Mouse (Mus musculus) liver, adult 2 months (tissue): Measurements from ENCODE around the gene Shq1. TPM values are rescaled to one million over a fixed set of nuclear protein-coding genes. Genes with fewer than 3 reads are reported as not detected.

ENCODE experiments used
- DNase-seq: peaks from one replicate; pipeline ENCODE4 v3.0.0-alpha.2; 2011; ENCODE audit warnings: low read depth, low spot score; ENCODE audit errors: extremely low read depth
- H3K27ac ChIP-seq: fragments of 200-500 bp; replicated peaks from 2 replicates; pipeline ENCODE4 v1.5.1; 2012; ENCODE audit warnings: low read depth, mild to moderate bottlenecking, control low read depth, inconsistent platforms, low read length; ENCODE audit not compliant: insufficient read depth
- H3K27me3 ChIP-seq: fragments of 200-500 bp; 2 replicates; pipeline ENCODE4 v1.6.1; 2012; ENCODE audit warnings: mild to moderate bottlenecking, moderate library complexity, low read length, inconsistent platforms; ENCODE audit not compliant: control insufficient read depth, insufficient read depth
- H3K36me3 ChIP-seq: fragments of 200-500 bp; 2 replicates; pipeline ENCODE4 v1.6.1; 2012; ENCODE audit warnings: low read length, inconsistent platforms; ENCODE audit not compliant: control insufficient read depth, insufficient read depth
- H3K4me1 ChIP-seq: fragments of 200-500 bp; 2 replicates; pipeline ENCODE4 v1.6.1; 2011; ENCODE audit warnings: low read length; ENCODE audit not compliant: control insufficient read depth, insufficient read depth
- H3K4me3 ChIP-seq: fragments of 200-500 bp; 2 replicates; pipeline ENCODE4 v1.5.1; 2011; ENCODE audit warnings: low read depth, mild to moderate bottlenecking, control low read depth, low read length, moderate library complexity; ENCODE audit not compliant: insufficient read depth
- H3K79me2 ChIP-seq: fragments of 200-500 bp; 2 replicates; pipeline ENCODE4 v1.6.1; 2012; ENCODE audit warnings: inconsistent platforms, mild to moderate bottlenecking, low read length, moderate library complexity; ENCODE audit not compliant: control insufficient read depth, insufficient read depth
- H3K9ac ChIP-seq: fragments of 200-500 bp; 2 replicates; pipeline ENCODE4 v1.6.1; 2012; ENCODE audit warnings: low read depth, mild to moderate bottlenecking, control low read depth, inconsistent platforms, low read length
- CTCF ChIP-seq: fragments of 200-500 bp; IDR thresholded peaks from 2 replicates; pipeline ENCODE4 v1.5.1; 2011; ENCODE audit warnings: low read depth, low read length, control low read depth
- POLR2A ChIP-seq: fragments of 200-500 bp; IDR thresholded peaks from 2 replicates; pipeline ENCODE4 v1.6.1; 2011; ENCODE audit warnings: low read length, control low read depth; ENCODE audit not compliant: insufficient read depth; ENCODE audit errors: extremely low read depth
- WGBS: fragments of 180-500 bp; shearing (Covaris S2); methylation state at CpG from one replicate; pipeline ENCODE4 v1.1.7; 2018; 5-methylcytosine and 5-hydroxymethylcytosine counted together
- polyA plus RNA-seq: library from polyadenylated mRNA; depleted of rRNA; stranded (reverse); fragments of >200 nt; gene quantifications from 2 replicates; pipeline ENCODE4 v1.2.3, GENCODE M21; 2012
- total RNA-seq: library from RNA; depleted of rRNA; stranded (reverse); fragments of >200 nt; gene quantifications from 2 replicates; pipeline ENCODE4 v1.2.3, GENCODE M21; 2014

Shq1 gene
- total and polyA plus RNA-seq, 2 experiments = 3.2 to 4.3 TPM

DNA sequence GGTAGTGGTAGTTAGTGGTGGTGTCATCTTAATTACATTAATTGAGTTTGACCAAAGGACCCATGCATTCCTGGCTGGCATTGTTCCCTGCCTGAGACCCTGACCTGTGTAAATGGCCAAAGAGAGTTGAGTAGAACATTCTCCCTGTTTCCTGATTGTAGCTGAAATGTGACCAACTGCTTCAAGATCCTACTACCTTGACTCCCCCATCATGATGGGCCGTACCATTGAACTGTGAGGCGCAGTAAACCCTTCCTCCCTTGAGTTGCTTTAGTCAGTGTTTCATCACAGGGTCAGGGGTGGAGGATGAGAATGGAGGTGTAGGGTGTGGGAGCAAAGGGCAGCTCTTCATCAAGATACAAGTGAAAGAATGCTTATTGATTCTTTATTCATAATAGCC is 7.7 kb upstream of the Shq1 start:
- no peaks in the 10 kb centered on the region for H3K79me2 ChIP-seq
- no peaks in the 10 kb centered on the region for H3K36me3 ChIP-seq
- H3K9ac ChIP-seq = no peak overlapping the region
- DNase-seq = no peak
- H3K27ac ChIP-seq = no peak overlapping the region
- 94% methylated on average over 2 of the region's 2 CpGs for WGBS
- H3K27me3 ChIP-seq = no peaks in the 10 kb centered on the region
- TF ChIP-seq CTCF (no peak), POLR2A (no peak)
- no peak overlapping the region for H3K4me3 ChIP-seq
- no peaks in the 10 kb centered on the region for H3K4me1 ChIP-seq

GRCm38 (mm10) chr6:100676461-100676860 is 5.5 kb upstream of the Shq1 start:
- 93% methylated on average over 7 of the region's 7 CpGs for WGBS
- Histone ChIP-seq H3K27me3 (no peaks in the 10 kb centered on the region), H3K4me3 (no peak overlapping the region), H3K36me3 (no peaks in the 10 kb centered on the region), H3K79me2 (no peaks in the 10 kb centered on the region), H3K9ac (no peak overlapping the region), H3K27ac (no peak overlapping the region), H3K4me1 (no peaks in the 10 kb centered on the region)
- no peak for DNase-seq
- no peak for TF ChIP-seq POLR2A
- TF ChIP-seq CTCF = no peak

DNA sequence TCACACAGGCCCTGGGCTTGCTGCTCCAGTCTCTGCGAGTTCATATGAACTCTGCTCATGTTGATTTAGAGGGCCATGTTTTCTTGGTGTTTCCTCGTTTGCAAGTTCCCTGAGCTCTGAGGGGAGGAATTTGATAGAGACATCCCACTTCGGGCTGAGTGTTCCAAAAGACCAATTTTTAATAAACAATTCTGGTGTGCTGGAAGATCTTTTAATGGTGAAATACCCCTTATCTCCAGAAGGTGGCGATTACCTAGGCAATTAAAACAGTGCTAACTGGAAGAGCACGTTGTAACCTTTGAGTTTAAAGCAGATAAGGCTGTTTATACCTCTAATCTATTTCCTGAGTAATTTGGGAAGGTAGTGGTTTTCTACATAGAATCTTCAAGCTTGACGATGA is 4.0 kb upstream of the Shq1 start:
- WGBS = 15% methylated on average over 6 of the region's 6 CpGs
- Histone ChIP-seq H3K27me3 (no peaks in the 10 kb centered on the region), H3K27ac (no peak overlapping the region), H3K36me3 (no peaks in the 10 kb centered on the region), H3K79me2 (no peaks in the 10 kb centered on the region), H3K9ac (no peak overlapping the region), H3K4me3 (no peak overlapping the region), H3K4me1 (peaks cover 3% of the 10 kb centered on the region; the same call in 1 of the 2 replicates)
- no peak for TF ChIP-seq POLR2A
- TF ChIP-seq CTCF = peak; percentile 49; the same call in 1 of the 2 replicates
- DNase-seq = peak; percentile 60

GRCm38 (mm10) chr6:100671401-100671800 is 444 bp upstream of the Shq1 start:
- no peak overlapping the region for H3K9ac ChIP-seq
- DNase-seq = no peak
- H3K79me2 ChIP-seq = no peaks in the 10 kb centered on the region
- H3K27me3 ChIP-seq = no peaks in the 10 kb centered on the region
- H3K36me3 ChIP-seq = no peaks in the 10 kb centered on the region
- H3K4me1 ChIP-seq = peaks cover 3% of the 10 kb centered on the region; the same call in 1 of the 2 replicates
- no peak for TF ChIP-seq POLR2A
- TF ChIP-seq CTCF = no peak
- H3K4me3 ChIP-seq = no peak overlapping the region
- 8% methylated on average over 7 of the region's 7 CpGs for WGBS
- H3K27ac ChIP-seq = no peak overlapping the region

DNA sequence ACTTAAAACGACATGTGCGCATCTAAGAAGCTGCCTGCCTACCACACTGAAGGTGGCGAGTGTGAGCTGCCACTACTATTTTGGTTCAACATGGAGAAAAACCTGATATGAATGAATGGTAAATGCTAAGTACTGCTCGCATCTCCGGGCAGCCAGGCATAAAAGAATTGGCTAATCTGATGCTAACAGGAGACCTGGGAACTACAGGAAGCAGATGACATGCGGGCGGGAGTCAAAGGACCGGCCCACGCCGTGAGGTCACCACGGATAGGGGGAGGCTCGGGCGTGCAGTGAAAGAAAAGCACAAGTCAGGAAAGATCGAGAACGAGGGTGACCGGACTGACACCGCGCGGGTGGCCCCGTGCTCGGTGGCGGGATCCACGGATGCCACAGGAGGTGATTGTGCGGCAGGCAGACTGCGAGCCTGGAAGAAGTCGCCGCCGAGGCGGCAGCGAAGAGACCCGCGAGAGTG is 551 bp downstream of the Shq1 start:
- no peaks in the 10 kb centered on the region for H3K27me3 ChIP-seq
- peak; percentile 53 for DNase-seq
- H3K4me1 ChIP-seq = peaks cover 3% of the 10 kb centered on the region; the same call in 1 of the 2 replicates
- peak overlapping the region; percentile 78 for H3K4me3 ChIP-seq
- no peak for TF ChIP-seq POLR2A
- TF ChIP-seq CTCF = no peak
- peak overlapping the region; percentile 83 for H3K9ac ChIP-seq
- H3K79me2 ChIP-seq = no peaks in the 10 kb centered on the region
- peak overlapping the region; percentile 23; the same call in 1 of the 2 replicates for H3K27ac ChIP-seq
- WGBS = 1% methylated on average over 32 of the region's 32 CpGs
- peaks cover under 1% of the 10 kb centered on the region; the same call in 1 of the 2 replicates for H3K36me3 ChIP-seq

DNA sequence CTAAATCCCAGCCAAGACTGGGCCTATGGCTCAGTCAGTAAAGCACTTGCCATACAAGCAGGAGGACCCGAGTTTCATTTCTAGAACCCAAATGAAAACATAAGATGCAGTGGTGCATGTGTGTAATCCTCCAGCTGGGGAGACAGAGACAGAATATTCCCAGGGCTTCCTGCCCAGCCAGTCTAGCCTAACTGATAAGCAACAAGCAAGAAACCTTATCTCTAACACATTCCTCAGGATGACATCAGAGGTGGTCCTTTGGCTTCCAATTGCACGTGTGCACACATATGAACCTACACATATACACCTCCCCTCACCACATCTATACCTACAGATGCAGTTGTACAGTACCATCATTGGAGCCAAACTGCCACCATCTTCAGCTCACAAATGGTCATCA is 2.1 kb downstream of the Shq1 start:
- no peak for DNase-seq
- TF ChIP-seq POLR2A (no peak), CTCF (no peak)
- Histone ChIP-seq H3K9ac (no peak overlapping the region), H3K4me3 (no peak overlapping the region), H3K79me2 (no peaks in the 10 kb centered on the region), H3K27ac (no peak overlapping the region), H3K36me3 (peaks cover 11% of the 10 kb centered on the region; the same call in 1 of the 2 replicates), H3K4me1 (peaks cover 3% of the 10 kb centered on the region; the same call in 1 of the 2 replicates), H3K27me3 (no peaks in the 10 kb centered on the region)
- WGBS = 80% methylated on average over 2 of the region's 2 CpGs
